Mouse (Mus musculus): ENCODE results near the gene Grid1.

- TF ChIP-seq POLR2A (IDR thresholded peaks at IDR 0.05; ENCODE audit: insufficient read length, low read depth) (no peak), E2F4 (IDR thresholded peaks at IDR 0.05; ENCODE audit: insufficient read depth) (no peak), MAX (IDR thresholded peaks at IDR 0.05; ENCODE audit: low read depth) (no peak), CEBPB (IDR thresholded peaks at IDR 0.05; ENCODE audit: insufficient read depth, poor library complexity, severe bottlenecking) (no peak), MYOD1 (IDR thresholded peaks at IDR 0.05; ENCODE audit: control insufficient read depth in 1 of 3, insufficient read length in 2 of 3, low read depth in 2 of 3) (no peak), USF1 (IDR thresholded peaks at IDR 0.05; ENCODE audit: low read depth) (no peak), TCF12 (IDR thresholded peaks at IDR 0.05; ENCODE audit: insufficient read depth, poor library complexity, severe bottlenecking) (no peak), POLR2AphosphoS2 (IDR thresholded peaks at IDR 0.05; ENCODE audit: insufficient read length, low read depth) (no peak), MYOG (IDR thresholded peaks at IDR 0.05; ENCODE audit: control insufficient read depth in 1 of 3, insufficient read depth in 1 of 3, insufficient read length in 2 of 3, low read depth in 2 of 3) (no peak), TCF3 (IDR thresholded peaks at IDR 0.05; ENCODE audit: insufficient read length, low read depth) (no peak)
Observed at GRCm38 (mm10) chr14:34843579-34843978, 23.7 kb downstream of the Grid1 start.

Data from myocyte (in vitro differentiated cells).